Mouse (Mus musculus): ENCODE results near the gene Retnlg. TPM values are rescaled to one million over a fixed set of nuclear protein-coding genes. Genes with fewer than 3 reads are reported as not detected.

Retnlg gene
- polyA plus RNA-seq (2012; rRNA removed; ENCODE audit: low replicate concordance) = 1.4 and 4.5 TPM in 2 replicates

GRCm38 (mm10) chr16:48872321-48872720, at the start of gene Retnlg:
TSS of gene Retnlg (plus strand) at chr16:48872621.

GRCm38 (mm10) chr16:48842266-48842665, 30.2 kb upstream of the Retnlg start, which contains the start of gene Retnla:
TSS of gene Retnla (plus strand) at chr16:48842551.

Other genes with a start within 250 kb of the Retnlg start
- gene Trat1, start 100.6 kb upstream of the Retnlg start, polyA plus RNA-seq (2012; rRNA removed; ENCODE audit: low replicate concordance) = 0.04 and 0.07 TPM in 2 replicates
- gene Retnlb, start 55.8 kb upstream of the Retnlg start, polyA plus RNA-seq (2012; rRNA removed; ENCODE audit: low replicate concordance) = 0.50 TPM in 1 of 2 replicates, not detected in the other
- 2.0 and 2.8 TPM in 2 replicates for gene Retnla, start 30.1 kb upstream of the Retnlg start, polyA plus RNA-seq (2012; rRNA removed; ENCODE audit: low replicate concordance)
- 0.15 and 0.30 TPM in 2 replicates for gene Dzip3, start 121.5 kb downstream of the Retnlg start, polyA plus RNA-seq (2012; rRNA removed; ENCODE audit: low replicate concordance)
- 0.33 and 0.54 TPM in 2 replicates for gene Cip2a, start 121.6 kb downstream of the Retnlg start, polyA plus RNA-seq (2012; rRNA removed; ENCODE audit: low replicate concordance)
- gene Myh15, start 184.9 kb downstream of the Retnlg start, polyA plus RNA-seq (2012; rRNA removed; ENCODE audit: low replicate concordance) = not detected in 2 replicates